Mouse (Mus musculus) liver, adult 2 months (tissue): ENCODE data around the gene 4930535I16Rik. TPM values are rescaled to one million over a fixed set of nuclear protein-coding genes. Genes with fewer than 3 reads are reported as not detected.

ENCODE experiments used
- DNase-seq: peaks from one replicate; pipeline ENCODE4 v3.0.0-alpha.2; 2011; ENCODE audit warnings: low read depth, low spot score; ENCODE audit errors: extremely low read depth
- H3K27ac ChIP-seq: fragments of 200-500 bp; replicated peaks from 2 replicates; pipeline ENCODE4 v1.5.1; 2012; ENCODE audit warnings: low read depth, mild to moderate bottlenecking, control low read depth, inconsistent platforms, low read length; ENCODE audit not compliant: insufficient read depth
- H3K27me3 ChIP-seq: fragments of 200-500 bp; 2 replicates; pipeline ENCODE4 v1.6.1; 2012; ENCODE audit warnings: mild to moderate bottlenecking, moderate library complexity, low read length, inconsistent platforms; ENCODE audit not compliant: control insufficient read depth, insufficient read depth
- H3K36me3 ChIP-seq: fragments of 200-500 bp; 2 replicates; pipeline ENCODE4 v1.6.1; 2012; ENCODE audit warnings: low read length, inconsistent platforms; ENCODE audit not compliant: control insufficient read depth, insufficient read depth
- H3K4me1 ChIP-seq: fragments of 200-500 bp; 2 replicates; pipeline ENCODE4 v1.6.1; 2011; ENCODE audit warnings: low read length; ENCODE audit not compliant: control insufficient read depth, insufficient read depth
- H3K4me3 ChIP-seq: fragments of 200-500 bp; 2 replicates; pipeline ENCODE4 v1.5.1; 2011; ENCODE audit warnings: low read depth, mild to moderate bottlenecking, control low read depth, low read length, moderate library complexity; ENCODE audit not compliant: insufficient read depth
- H3K79me2 ChIP-seq: fragments of 200-500 bp; 2 replicates; pipeline ENCODE4 v1.6.1; 2012; ENCODE audit warnings: inconsistent platforms, mild to moderate bottlenecking, low read length, moderate library complexity; ENCODE audit not compliant: control insufficient read depth, insufficient read depth
- H3K9ac ChIP-seq: fragments of 200-500 bp; 2 replicates; pipeline ENCODE4 v1.6.1; 2012; ENCODE audit warnings: low read depth, mild to moderate bottlenecking, control low read depth, inconsistent platforms, low read length
- CTCF ChIP-seq: fragments of 200-500 bp; IDR thresholded peaks from 2 replicates; pipeline ENCODE4 v1.5.1; 2011; ENCODE audit warnings: low read depth, low read length, control low read depth
- POLR2A ChIP-seq: fragments of 200-500 bp; IDR thresholded peaks from 2 replicates; pipeline ENCODE4 v1.6.1; 2011; ENCODE audit warnings: low read length, control low read depth; ENCODE audit not compliant: insufficient read depth; ENCODE audit errors: extremely low read depth
- WGBS: fragments of 180-500 bp; shearing (Covaris S2); methylation state at CpG from one replicate; pipeline ENCODE4 v1.1.7; 2018; 5-methylcytosine and 5-hydroxymethylcytosine counted together
- polyA plus RNA-seq: library from polyadenylated mRNA; depleted of rRNA; stranded (reverse); fragments of >200 nt; gene quantifications from 2 replicates; pipeline ENCODE4 v1.2.3, GENCODE M21; 2012; rRNA removed
- total RNA-seq: library from RNA; depleted of rRNA; stranded (reverse); fragments of >200 nt; gene quantifications from 2 replicates; pipeline ENCODE4 v1.2.3, GENCODE M21; 2014; rRNA removed

Gene 4930535I16Rik
- total and polyA plus RNA-seq, 2 experiments = 0.21 TPM; not detected in 1

DNA sequence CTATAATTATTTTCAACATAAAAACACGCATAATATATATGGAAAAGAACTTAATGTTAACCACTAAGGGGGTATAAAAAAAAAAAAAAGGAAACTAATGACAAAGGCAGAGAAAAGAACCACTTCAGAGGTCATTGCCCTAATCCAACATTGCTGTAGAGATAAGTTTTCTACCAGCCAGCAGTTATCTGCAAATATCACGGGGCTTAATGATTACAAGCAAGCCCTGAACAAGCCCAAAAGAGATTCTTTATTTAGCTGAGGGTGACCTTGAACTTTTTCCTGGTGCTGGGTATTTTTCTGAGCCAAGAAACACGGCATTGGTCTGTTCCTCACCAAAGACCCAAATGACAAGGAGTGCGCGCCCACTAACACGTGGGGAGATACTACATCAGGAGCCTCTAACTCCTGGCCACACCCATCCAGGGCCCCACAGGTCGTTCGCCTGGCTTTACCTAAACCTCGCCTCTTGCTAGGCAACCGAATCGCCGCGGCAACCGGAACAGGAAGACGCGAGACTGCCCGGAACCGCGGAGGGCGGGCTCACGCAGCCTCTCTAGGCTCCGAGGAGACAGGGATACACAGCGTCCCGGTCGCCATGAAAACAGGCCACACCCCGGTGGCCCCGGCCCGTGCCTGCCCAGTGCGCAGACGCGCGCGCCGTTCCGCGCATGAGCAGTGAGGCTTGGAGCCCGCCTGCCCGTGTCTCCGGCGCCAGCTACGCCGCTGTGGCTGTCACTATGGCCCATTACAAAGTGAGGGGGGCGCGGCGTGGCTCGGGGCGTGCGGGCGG lies 13.3 kb downstream of the 4930535I16Rik start, which contains the start of gene Mycbp:
Mycbp (plus strand) TSS at position 500 of the 793 bp plus-strand sequence.
- Histone ChIP-seq H3K9ac (peak within 1 kb of the TSS; percentile 79), H3K27ac (peak within 1 kb of the TSS; percentile 74), H3K79me2 (peaks cover 8% of the 10 kb centered on the region; the same call in 1 of the 2 replicates), H3K4me3 (peak within 1 kb of the TSS; percentile 73), H3K36me3 (peaks cover 1% of the 10 kb centered on the region; the same call in 1 of the 2 replicates), H3K27me3 (no peaks in the 10 kb centered on the region), H3K4me1 (0 out of 2 replicates have a peak, but pooled peaks cover 2% of the 10 kb centered on the region)
- peak; percentile 36; the same call in 1 of the 2 replicates for TF ChIP-seq POLR2A
- TF ChIP-seq CTCF = no peak
- DNase-seq = peak; percentile 96
- under 1% methylated on average over 46 of the region's 49 CpGs for WGBS

DNA sequence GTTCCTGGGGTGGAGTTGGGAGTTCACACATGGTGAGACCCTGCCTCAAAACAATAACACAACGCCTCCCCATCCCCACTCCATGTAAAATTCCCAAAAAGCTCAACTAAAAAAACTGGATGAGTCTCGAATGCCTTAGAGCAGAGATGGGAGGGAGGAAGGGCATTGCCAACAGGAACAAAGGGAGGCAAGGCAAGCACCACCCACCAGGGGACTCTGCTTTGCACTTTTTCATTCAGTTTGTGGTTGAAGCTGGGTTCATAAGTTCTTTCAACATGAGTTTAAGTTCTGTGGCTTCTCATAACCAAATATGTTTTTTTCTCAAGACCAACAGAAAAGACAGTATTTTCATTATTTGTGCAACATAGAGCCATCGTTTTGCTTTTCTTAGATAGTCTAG lies 14.4 kb downstream of the 4930535I16Rik start:
- no peaks in the 10 kb centered on the region for H3K36me3 ChIP-seq
- no peak for DNase-seq
- no peaks in the 10 kb centered on the region for H3K27me3 ChIP-seq
- WGBS = 78% methylated on average over 3 of the region's 3 CpGs
- H3K27ac ChIP-seq = no peak overlapping the region
- no peak overlapping the region for H3K9ac ChIP-seq
- peaks cover 4% of the 10 kb centered on the region; the same call in 1 of the 2 replicates for H3K79me2 ChIP-seq
- TF ChIP-seq CTCF (no peak), POLR2A (no peak)
- 0 out of 2 replicates have a peak, but pooled peaks cover 2% of the 10 kb centered on the region for H3K4me1 ChIP-seq
- no peak overlapping the region for H3K4me3 ChIP-seq

DNA sequence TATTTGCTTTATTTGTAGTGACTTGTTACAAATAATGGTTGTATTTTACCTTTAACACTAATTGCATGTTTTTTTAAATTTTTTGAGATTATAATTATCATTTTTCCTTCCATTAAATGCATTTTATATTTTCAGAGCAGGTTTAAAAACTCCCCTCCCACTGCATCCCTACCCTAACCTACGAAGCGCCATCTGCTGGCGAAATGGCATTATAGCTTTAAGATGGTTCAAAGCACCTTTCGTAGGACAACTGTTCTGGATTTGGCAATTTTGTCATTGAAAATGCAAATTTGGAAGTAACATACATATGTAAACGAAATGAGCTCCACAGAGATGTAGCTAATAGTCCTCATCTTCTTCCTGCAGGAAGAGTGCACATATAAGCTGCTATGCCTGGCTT lies 19.1 kb downstream of the 4930535I16Rik start:
- Histone ChIP-seq H3K27me3 (no peaks in the 10 kb centered on the region), H3K27ac (no peak overlapping the region), H3K79me2 (no peaks in the 10 kb centered on the region), H3K36me3 (no peaks in the 10 kb centered on the region), H3K4me3 (no peak overlapping the region), H3K4me1 (0 out of 2 replicates have a peak, but pooled peaks cover under 1% of the 10 kb centered on the region), H3K9ac (no peak overlapping the region)
- DNase-seq = no peak
- TF ChIP-seq POLR2A (no peak), CTCF (peak; percentile 63)
- 18% methylated on average over 5 of the region's 5 CpGs for WGBS

DNA sequence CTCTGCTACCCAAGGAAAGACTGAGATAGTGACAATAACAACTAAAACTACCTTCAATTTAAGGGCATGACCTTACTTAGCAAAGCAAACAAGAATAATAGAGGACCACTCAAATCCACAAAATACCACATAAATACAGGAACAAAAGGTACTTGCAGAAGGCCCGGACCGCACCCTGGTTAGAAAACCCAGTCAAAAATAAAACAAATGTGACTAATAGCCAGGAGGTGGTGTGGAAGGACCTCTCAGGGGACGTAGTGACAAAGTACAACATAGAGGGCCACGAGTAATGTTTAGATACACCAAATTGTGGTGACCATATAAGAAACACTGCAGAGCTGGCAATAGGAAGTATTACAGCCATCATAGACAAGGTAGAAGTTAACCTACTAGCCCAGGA lies 23.5 kb downstream of the 4930535I16Rik start:
- DNase-seq = no peak
- Histone ChIP-seq H3K79me2 (no peaks in the 10 kb centered on the region), H3K4me3 (no peak overlapping the region), H3K36me3 (no peaks in the 10 kb centered on the region), H3K9ac (no peak overlapping the region), H3K4me1 (no peaks in the 10 kb centered on the region), H3K27me3 (no peaks in the 10 kb centered on the region), H3K27ac (no peak overlapping the region)
- WGBS = 82% methylated on average over 4 of the region's 4 CpGs
- TF ChIP-seq CTCF (no peak), POLR2A (no peak)

DNA sequence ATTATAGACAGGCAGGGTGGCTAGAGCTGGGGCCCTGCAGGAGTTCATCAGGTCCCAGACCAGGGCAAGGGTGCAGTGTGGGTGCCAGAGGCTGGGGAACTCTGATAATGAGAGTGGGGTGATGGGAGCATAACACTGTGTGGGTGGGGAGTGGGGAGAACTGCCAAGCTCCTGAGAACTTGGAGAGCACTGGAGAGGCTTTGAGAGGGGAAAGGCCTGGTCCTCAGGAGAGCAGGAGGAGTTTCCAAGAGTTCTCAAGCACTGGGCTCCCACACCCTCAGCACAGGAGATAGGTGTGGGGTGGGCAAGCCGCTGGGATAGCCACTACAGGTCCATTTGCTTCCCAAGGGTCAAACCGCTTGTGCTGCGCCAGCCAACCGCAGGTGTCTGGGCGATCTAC lies 24.1 kb downstream of the 4930535I16Rik start:
- no peak overlapping the region for H3K4me3 ChIP-seq
- WGBS = 91% methylated on average over 5 of the region's 5 CpGs
- no peak for DNase-seq
- H3K36me3 ChIP-seq = no peaks in the 10 kb centered on the region
- no peaks in the 10 kb centered on the region for H3K4me1 ChIP-seq
- no peak for TF ChIP-seq POLR2A
- TF ChIP-seq CTCF = no peak
- no peak overlapping the region for H3K27ac ChIP-seq
- no peak overlapping the region for H3K9ac ChIP-seq
- H3K79me2 ChIP-seq = no peaks in the 10 kb centered on the region
- no peaks in the 10 kb centered on the region for H3K27me3 ChIP-seq

Other genes starting within 250 kb of the 4930535I16Rik start
- 66.4 and 70.7 TPM in 2 replicates for gene Macf1, start 233.7 kb downstream of the 4930535I16Rik start, total RNA-seq
- gene Macf1, start 233.7 kb downstream of the 4930535I16Rik start, polyA plus RNA-seq = 14.0 and 16.6 TPM in 2 replicates
- 135 and 170 TPM in 2 replicates for gene Ndufs5, start 199.8 kb downstream of the 4930535I16Rik start, total RNA-seq
- 41.1 and 84.0 TPM in 2 replicates for gene Ndufs5, start 199.8 kb downstream of the 4930535I16Rik start, polyA plus RNA-seq
- gene Akirin1, start 167.7 kb downstream of the 4930535I16Rik start, total RNA-seq = 12.2 and 14.4 TPM in 2 replicates
- gene Akirin1, start 167.7 kb downstream of the 4930535I16Rik start, polyA plus RNA-seq = 13.0 TPM in 2 replicates
- gene Rhbdl2, start 130.1 kb downstream of the 4930535I16Rik start, total RNA-seq = 0.28 TPM in 1 of 2 replicates, not detected in the other
- not detected in 2 replicates for gene Rhbdl2, start 130.1 kb downstream of the 4930535I16Rik start, polyA plus RNA-seq
- not detected in 2 replicates for gene 4933427I04Rik, start 58.3 kb downstream of the 4930535I16Rik start, total RNA-seq
- gene 4933427I04Rik, start 58.3 kb downstream of the 4930535I16Rik start, polyA plus RNA-seq = not detected in 2 replicates
- gene Mycbp, start 13.2 kb downstream of the 4930535I16Rik start, total RNA-seq = 17.8 and 18.5 TPM in 2 replicates
- 10.3 and 15.8 TPM in 2 replicates for gene Mycbp, start 13.2 kb downstream of the 4930535I16Rik start, polyA plus RNA-seq
- 32.7 and 41.6 TPM in 2 replicates for gene Rragc, start 576 bp downstream of the 4930535I16Rik start, total RNA-seq
- 26.1 and 27.3 TPM in 2 replicates for gene Rragc, start 576 bp downstream of the 4930535I16Rik start, polyA plus RNA-seq